Mouse (Mus musculus) kidney, embryonic 15.5 days (tissue): ENCODE results near the gene Gm43302. TPM values are rescaled to one million over a fixed set of nuclear protein-coding genes. Genes with fewer than 3 reads are reported as not detected.
"Not testable (repeated sequence)": the region's sequence is repeated elsewhere in the genome, so short reads cannot be mapped to it uniquely, and the experiment has no call there.

Experiments used
- ATAC-seq: fragments of 200-750 bp; cut with Nextera tagmentation; replicated peaks from 2 replicates; pipeline ENCODE4 v1.8.0; 2017; ENCODE audit warnings: moderate TSS enrichment; ENCODE audit not compliant: low FRiP score
- H3K27ac ChIP-seq: fragments of 300-500 bp; sonication (generic); 2 replicates; pipeline ENCODE4 v1.5.1; 2015; ENCODE audit warnings: mild to moderate bottlenecking, inconsistent platforms
- H3K27me3 ChIP-seq: fragments of 300-500 bp; sonication (generic); 2 replicates; pipeline ENCODE4 v1.6.1; 2015; ENCODE audit warnings: inconsistent platforms
- H3K36me3 ChIP-seq: fragments of 300-500 bp; sonication (generic); 2 replicates; pipeline ENCODE4 v1.6.1; 2015; ENCODE audit warnings: inconsistent platforms
- H3K4me1 ChIP-seq: fragments of 300-500 bp; sonication (generic); 2 replicates; pipeline ENCODE4 v1.6.1; 2015; ENCODE audit warnings: inconsistent platforms
- H3K4me2 ChIP-seq: fragments of 300-500 bp; sonication (generic); 2 replicates; pipeline ENCODE4 v1.6.1; 2015; ENCODE audit warnings: moderate library complexity, mild to moderate bottlenecking, inconsistent platforms
- H3K4me3 ChIP-seq: fragments of 300-500 bp; sonication (generic); replicated peaks from 2 replicates; pipeline ENCODE4 v1.5.1; 2015; ENCODE audit warnings: mild to moderate bottlenecking, inconsistent platforms
- H3K9ac ChIP-seq: fragments of 300-500 bp; sonication (generic); 2 replicates; pipeline ENCODE4 v1.6.1; 2015; ENCODE audit warnings: mild to moderate bottlenecking, inconsistent platforms
- H3K9me3 ChIP-seq: fragments of 300-500 bp; sonication (generic); replicated peaks from 2 replicates; pipeline ENCODE4 v1.6.1; 2016; ENCODE audit warnings: inconsistent platforms
- WGBS: fragments of 180-500 bp; shearing (Covaris S2); methylation state at CpG from one replicate; pipeline ENCODE4 v1.1.7; 2015; ENCODE audit warnings: mixed read lengths; 5-methylcytosine and 5-hydroxymethylcytosine counted together
- polyA plus RNA-seq: library from polyadenylated mRNA; unstranded; fragments of >200 nt; fragmentation: Nextera tagmentation; extraction: Ambion mirVana; gene quantifications from 2 replicates; pipeline ENCODE4 v1.2.1, GENCODE M21; 2015

Gene Gm43302
- polyA plus RNA-seq, 1 experiment from 2014 or later: 0.31 TPM

DNA sequence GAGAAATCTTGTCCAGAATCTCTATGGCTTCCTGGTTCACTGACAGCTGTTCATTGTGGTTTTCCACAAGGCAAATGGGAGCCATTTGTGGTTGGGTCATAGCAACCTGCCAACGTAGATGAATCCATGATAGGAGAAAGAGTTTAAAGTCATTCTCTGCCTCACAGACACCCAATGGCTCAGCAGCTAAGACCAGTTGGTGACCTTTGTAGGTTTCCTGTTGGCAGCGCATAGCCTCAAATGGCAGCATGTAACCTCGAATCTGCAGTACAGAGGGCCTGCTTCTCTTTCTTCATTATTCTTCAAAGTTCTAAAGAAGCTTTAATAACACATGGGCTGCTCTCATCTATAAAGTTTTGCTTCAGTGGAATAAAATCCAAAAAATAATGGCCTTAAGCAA, 2.6 kb downstream of the Gm43302 start:
- not testable (repeated sequence) for H3K9ac ChIP-seq, H3K4me3 ChIP-seq, H3K4me1 ChIP-seq, ATAC-seq, H3K36me3 ChIP-seq, H3K27ac ChIP-seq, H3K27me3 ChIP-seq, H3K9me3 ChIP-seq, H3K4me2 ChIP-seq
- 94% methylated on average over 3 of the region's 3 CpGs for WGBS

DNA sequence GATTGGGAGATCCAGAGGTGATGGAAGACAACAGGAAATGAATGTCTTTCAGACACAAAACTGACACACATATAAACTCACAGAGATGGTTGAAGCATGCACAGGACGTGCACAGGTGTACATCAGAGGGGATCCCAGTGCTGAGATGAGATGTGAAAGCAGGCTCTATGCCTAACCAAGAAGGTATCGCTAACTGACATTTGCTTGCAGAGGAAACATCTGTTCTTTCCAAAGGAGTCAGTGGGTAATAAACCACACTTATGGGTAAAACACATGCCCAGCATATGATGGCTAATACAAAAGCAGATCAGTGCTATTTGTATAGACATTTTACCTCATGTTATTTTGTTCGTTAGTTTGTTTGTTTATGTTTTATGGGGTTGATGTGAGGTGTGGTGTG, 32.8 kb downstream of the Gm43302 start:
- not testable (repeated sequence) for H3K9ac ChIP-seq, ATAC-seq
- WGBS: 83% methylated on average over 1 of the region's 3 CpGs

DNA sequence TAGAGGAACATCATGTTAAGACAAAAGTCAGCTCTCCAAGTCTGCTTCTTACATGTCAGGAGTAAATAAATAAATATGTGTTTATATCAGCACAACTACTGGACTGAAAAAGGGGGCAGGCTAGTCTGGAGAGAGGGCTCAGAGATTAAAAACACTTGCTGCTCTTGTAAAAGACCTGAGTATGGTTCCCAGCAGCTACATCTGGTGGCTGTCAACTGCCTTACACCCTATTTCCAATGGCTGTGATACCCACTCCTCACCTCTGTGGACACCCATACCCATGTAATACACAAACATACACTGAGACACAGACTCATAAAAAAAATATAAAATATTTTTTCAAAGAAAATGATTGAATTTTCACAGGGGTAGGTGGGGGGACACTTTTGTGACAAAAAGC, 41.0 kb downstream of the Gm43302 start:
- H3K27me3 ChIP-seq: no peaks in the 10 kb centered on the region
- H3K27ac ChIP-seq: no peak overlapping the region
- no peaks in the 10 kb centered on the region for H3K4me1 ChIP-seq
- no peaks in the 10 kb centered on the region for H3K36me3 ChIP-seq
- H3K4me2 ChIP-seq: no peak overlapping the region
- no peaks in the 10 kb centered on the region for H3K9me3 ChIP-seq
- H3K4me3 ChIP-seq: no peak overlapping the region
- H3K9ac ChIP-seq: no peak overlapping the region
- ATAC-seq: no peak

More for the DNA sequence above, 32.8 kb downstream of the Gm43302 start:
- not testable (repeated sequence) for H3K4me2 ChIP-seq, H3K27ac ChIP-seq, H3K36me3 ChIP-seq, H3K4me3 ChIP-seq, H3K27me3 ChIP-seq, H3K9me3 ChIP-seq, H3K4me1 ChIP-seq

DNA sequence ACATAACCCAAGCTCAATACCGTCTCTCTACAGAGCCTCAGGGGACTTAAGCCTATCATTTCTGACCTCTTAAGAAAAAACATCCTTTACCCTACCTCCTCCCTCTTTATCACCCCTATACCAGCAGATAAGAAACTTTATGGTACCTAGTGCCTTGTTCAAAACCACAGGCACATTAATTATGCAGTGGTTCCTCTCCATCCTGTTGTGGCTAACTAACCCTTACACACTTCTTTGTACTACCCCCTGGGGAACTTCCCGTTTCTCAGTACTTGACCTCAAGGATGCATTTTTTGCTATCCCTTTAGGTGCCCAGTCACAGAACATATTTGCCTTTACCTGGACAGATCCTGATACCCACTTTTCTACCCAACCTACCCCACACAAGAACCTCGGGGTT, 48.8 kb downstream of the Gm43302 start:
- not testable (repeated sequence) for ATAC-seq, H3K9me3 ChIP-seq
- WGBS: 90% methylated on average over 3 of the region's 3 CpGs

DNA sequence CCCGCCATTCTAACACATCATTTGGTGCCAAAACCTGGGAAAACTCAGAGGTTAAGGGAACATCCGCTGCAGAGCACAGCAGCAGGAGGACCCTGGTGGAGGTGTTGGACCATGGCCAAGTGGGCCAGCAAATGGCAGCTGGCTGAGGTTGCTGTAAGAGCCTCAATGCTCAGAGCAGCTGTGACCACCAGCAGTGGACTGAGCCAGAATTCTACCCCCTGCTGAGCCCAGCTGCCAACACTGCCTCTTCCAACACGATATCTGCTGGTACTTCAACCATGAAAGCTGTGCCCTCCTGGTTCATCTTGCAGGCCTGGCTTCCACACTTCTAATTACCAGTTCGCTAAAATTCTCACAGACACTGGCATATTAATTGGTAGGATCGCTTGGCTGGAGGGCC, 52.5 kb downstream of the Gm43302 start:
- ATAC-seq, H3K4me3 ChIP-seq, H3K9ac ChIP-seq, H3K4me2 ChIP-seq, H3K27ac ChIP-seq, H3K36me3 ChIP-seq, H3K27me3 ChIP-seq, H3K9me3 ChIP-seq, H3K4me1 ChIP-seq: not testable (repeated sequence)
- 80% methylated on average over 5 of the region's 5 CpGs for WGBS

More for the DNA sequence above, 48.8 kb downstream of the Gm43302 start:
- H3K4me3 ChIP-seq, H3K4me2 ChIP-seq, H3K4me1 ChIP-seq, H3K27ac ChIP-seq, H3K27me3 ChIP-seq, H3K36me3 ChIP-seq, H3K9ac ChIP-seq: not testable (repeated sequence)

DNA sequence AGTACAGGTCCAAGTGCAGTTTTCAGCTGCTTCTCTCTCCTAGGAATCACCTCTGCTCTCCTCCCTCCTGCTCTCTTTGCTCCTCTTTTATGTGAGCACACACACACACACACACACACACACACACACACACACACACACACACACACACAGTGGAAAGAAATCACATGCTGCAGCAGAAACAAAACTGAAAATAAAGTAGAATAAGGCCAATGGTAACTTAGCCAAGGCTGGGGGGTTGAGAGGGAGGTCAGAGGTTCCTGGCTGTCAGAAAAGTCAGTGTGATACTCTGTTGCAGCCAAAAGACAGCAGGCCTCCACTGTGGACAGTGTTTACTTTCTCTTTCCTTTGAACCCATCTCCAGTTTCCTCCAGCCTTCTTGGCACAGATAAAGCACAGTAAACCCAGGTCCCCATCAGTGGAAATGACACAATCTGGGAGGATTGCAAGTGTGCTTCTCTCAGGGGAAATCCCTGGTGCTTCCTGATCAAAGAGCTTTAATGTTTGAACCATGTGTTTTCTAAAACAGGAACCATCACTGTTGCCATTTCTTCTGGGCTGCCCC, 53.9 kb downstream of the Gm43302 start, which contains the start of gene Gbp10:
Gbp10 (minus strand) TSS at position 51 of the 565 bp plus-strand sequence.
- H3K4me1 ChIP-seq, H3K9me3 ChIP-seq, H3K27ac ChIP-seq, H3K9ac ChIP-seq, H3K4me3 ChIP-seq, H3K36me3 ChIP-seq, H3K4me2 ChIP-seq, H3K27me3 ChIP-seq: not testable (repeated sequence)
- 0 out of 2 replicates have a peak, but pooled peaks have one; percentile 49 for ATAC-seq

DNA sequence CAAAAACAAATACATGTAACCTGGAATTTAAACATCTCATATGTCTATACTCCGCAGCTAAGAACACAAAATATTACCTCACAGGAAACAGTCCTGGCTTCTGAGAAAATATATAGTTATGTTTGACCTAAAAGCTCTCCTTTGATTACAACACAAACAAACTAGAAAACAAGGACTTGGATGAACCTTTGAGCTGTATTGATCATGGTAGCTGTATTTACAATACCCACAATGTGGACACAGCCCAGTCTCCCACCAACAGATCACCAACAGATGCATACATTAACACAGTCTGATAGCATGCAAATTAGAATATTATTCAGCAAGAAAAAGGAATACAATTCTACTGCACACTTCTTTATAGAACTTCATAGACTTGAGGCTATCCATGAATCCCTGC, 55.1 kb downstream of the Gm43302 start:
- not testable (repeated sequence) for H3K9ac ChIP-seq, H3K9me3 ChIP-seq, ATAC-seq, H3K4me3 ChIP-seq, H3K27me3 ChIP-seq, H3K4me2 ChIP-seq, H3K36me3 ChIP-seq, H3K27ac ChIP-seq, H3K4me1 ChIP-seq
- WGBS: 69% methylated on average over 1 of the region's 1 CpGs

DNA sequence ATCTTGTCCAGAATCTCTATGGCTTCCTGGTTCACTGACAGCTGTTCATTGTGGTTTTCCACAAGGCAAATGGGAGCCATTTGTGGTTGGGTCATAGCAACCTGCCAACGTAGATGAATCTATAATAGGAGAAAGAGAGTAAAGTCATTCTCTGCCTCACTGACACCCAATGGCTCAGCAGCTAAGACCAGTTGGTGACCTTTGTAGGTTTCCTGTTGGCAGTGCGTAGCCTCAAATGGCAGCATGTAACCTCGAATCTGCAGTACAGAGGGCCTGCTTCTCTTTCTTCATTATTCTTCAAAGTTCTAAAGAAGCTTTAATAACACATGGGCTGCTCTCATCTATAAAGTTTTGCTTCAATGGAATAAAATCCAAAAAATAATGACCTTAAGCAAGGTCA, 57.5 kb downstream of the Gm43302 start:
- H3K9me3 ChIP-seq, H3K36me3 ChIP-seq, H3K4me2 ChIP-seq, H3K4me1 ChIP-seq, ATAC-seq, H3K27me3 ChIP-seq, H3K4me3 ChIP-seq, H3K27ac ChIP-seq, H3K9ac ChIP-seq: not testable (repeated sequence)
- WGBS: 89% methylated on average over 3 of the region's 3 CpGs

DNA sequence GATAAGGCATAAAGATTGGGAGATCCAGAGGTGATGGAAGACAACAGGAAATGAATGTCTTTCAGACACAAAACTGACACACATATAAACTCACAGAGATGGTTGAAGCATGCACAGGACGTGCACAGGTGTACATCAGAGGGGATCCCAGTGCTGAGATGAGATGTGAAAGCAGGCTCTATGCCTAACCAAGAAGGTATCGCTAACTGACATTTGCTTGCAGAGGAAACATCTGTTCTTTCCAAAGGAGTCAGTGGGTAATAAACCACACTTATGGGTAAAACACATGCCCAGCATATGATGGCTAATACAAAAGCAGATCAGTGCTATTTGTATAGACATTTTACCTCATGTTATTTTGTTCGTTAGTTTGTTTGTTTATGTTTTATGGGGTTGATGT, 84.5 kb downstream of the Gm43302 start:
- H3K9me3 ChIP-seq, H3K4me2 ChIP-seq, H3K36me3 ChIP-seq, H3K4me3 ChIP-seq, H3K4me1 ChIP-seq, H3K27me3 ChIP-seq, H3K9ac ChIP-seq, H3K27ac ChIP-seq, ATAC-seq: not testable (repeated sequence)
- 100% methylated on average over 1 of the region's 3 CpGs for WGBS

DNA sequence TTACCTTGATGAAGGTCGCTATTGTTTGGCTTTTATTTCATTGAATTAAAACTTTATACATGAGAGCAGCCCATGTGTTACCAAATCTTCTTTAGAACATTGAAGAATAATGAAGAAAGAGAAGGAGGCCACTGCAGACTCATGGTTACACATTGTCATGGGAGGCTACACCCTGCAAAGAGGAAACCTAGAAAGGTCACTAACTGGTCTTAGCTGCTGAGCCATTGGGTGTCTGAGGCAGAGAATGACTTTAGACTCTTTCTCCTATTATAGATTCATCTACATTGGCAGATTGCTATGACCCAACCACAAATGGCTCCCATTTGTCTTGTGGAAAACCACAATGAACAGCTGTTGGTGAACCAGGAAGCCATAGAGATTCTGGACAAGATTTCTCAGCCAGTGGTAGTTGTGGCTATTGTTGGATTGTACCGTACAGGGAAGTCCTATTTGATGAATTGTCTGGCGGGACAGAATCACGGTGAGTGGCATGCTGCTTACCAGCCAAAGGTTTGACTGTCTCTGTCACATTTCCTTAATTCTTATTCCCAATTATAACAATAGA, 92.6 kb downstream of the Gm43302 start:
- not testable (repeated sequence) for H3K36me3 ChIP-seq, ATAC-seq
- 88% methylated on average over 4 of the region's 4 CpGs for WGBS

DNA sequence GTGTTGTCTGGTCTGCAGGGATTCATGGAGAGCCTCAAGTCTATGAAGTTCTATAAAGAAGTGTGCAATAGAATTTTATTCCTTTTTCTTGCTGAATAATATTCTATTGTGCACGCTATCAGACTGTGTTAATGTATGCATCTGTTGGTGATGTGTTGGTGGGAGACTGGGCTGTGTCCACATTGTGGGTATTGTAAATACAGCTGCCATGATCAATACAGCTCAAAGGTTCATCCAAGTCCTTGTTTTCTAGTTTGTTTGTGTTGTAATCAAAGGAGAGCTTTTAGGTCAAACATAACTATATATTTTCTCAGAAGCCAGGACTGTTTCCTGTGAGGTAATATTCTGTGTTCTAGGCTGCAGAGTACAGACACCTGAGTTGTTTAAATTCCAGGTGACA, 94.3 kb downstream of the Gm43302 start:
- H3K4me1 ChIP-seq, H3K27ac ChIP-seq, H3K36me3 ChIP-seq, H3K4me2 ChIP-seq, H3K4me3 ChIP-seq, H3K9me3 ChIP-seq, H3K27me3 ChIP-seq, ATAC-seq, H3K9ac ChIP-seq: not testable (repeated sequence)
- WGBS: 100% methylated on average over 1 of the region's 1 CpGs

More for the DNA sequence above, 92.6 kb downstream of the Gm43302 start:
- H3K4me1 ChIP-seq, H3K27me3 ChIP-seq, H3K9ac ChIP-seq, H3K9me3 ChIP-seq, H3K27ac ChIP-seq, H3K4me2 ChIP-seq, H3K4me3 ChIP-seq: not testable (repeated sequence)

DNA sequence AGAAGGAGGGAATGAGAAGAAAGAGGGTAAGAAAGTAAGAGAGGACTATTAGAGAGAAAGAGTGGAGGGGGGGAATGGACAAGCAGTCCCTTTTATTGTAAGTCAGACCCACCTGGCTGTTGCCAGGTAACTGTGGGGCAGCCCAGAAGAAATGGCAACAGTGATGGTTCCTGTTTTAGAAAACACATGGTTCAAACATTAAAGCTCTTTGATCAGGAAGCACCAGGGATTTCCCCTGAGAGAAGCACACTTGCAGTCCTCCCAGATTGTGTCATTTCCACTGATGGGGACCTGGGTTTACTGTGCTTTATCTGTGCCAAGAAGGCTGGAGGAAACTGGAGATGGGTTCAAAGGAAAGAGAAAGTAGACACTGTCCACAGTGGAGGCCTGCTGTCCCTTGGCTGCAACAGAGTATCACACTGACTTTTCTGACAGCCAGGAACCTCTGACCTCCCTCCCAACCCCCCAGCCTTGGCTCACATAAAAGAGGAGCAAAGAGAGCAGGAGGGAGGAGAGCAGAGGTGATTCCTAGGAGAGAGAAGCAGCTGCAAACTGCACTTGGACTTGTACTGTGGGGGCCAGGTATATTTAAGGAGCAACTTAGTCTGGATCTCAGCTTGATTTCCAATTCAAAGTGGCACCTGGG, 95.5 kb downstream of the Gm43302 start:
- H3K36me3 ChIP-seq, H3K4me3 ChIP-seq, H3K9ac ChIP-seq, H3K27me3 ChIP-seq, H3K9me3 ChIP-seq, H3K4me1 ChIP-seq, H3K27ac ChIP-seq, H3K4me2 ChIP-seq, ATAC-seq: not testable (repeated sequence)

DNA sequence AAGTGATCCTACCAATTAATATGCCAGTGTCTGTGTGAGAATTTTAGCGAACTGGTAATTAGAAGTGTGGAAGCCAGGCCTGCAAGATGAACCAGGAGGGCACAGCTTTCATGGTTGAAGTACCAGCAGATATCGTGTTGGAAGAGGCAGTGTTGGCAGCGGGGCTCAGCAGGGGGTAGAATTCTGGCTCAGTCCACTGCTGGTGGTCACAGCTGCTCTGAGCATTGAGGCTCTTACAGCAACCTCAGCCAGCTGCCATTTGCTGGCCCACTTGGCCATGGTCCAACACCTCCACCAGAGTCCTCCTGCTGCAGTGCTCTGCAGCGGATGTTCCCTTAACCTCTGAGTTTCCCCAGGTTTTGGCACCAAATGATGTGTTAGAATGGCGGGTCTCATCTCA, 97.2 kb downstream of the Gm43302 start:
- H3K4me2 ChIP-seq, H3K4me1 ChIP-seq, H3K4me3 ChIP-seq, H3K9ac ChIP-seq, H3K27ac ChIP-seq, ATAC-seq, H3K27me3 ChIP-seq, H3K36me3 ChIP-seq, H3K9me3 ChIP-seq: not testable (repeated sequence)
- WGBS: 91% methylated on average over 5 of the region's 5 CpGs
